Mouse (Mus musculus): ENCODE measurements around the gene Tmem260.
A peak's percentile ranks its signal among the peaks of the same experiment; 100 is the strongest.
"Not testable (repeated sequence)": the region's sequence is repeated elsewhere in the genome, so short reads cannot be mapped to it uniquely, and the experiment has no call there.

Gene Tmem260

DNA sequence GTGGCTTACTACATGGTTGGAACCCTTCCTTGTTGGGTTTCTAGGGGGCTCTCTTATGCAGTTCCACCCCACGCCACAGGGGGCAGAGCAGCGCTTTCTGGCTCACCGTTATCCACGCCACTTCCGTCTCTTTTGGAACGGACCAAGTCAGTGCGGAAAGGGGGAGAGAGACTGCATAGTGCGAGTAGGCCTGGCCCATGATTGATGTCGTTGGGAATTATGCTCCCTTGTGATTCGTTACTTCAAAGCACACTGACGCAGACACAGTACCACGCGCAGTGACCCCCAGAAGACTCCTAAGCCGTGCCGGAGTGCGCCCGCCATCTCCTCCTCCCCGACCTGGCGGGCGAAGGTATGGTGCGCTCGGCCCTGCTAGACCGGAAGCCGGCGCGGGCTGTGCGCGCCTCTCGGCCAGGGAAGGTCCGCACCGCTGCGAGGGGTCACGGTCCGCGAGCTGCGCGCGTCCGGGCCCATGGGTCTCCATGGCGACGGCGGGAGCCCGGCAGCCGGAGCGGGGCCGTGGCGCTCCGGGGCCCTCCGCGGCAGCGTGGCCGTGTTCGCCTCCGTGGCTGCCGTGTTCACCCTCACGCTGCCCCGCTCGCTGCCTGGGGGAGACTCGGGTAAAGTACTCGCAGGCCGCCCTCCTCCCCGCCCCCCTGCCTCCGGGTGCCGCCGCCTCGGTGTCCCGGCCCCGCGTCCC, at the start of gene Tmem260:
Tmem260 (plus strand) TSS at position 141 of the 700 bp plus-strand sequence.
- peak; percentile 77 to 90 for DNase-seq (ENCODE audit: low spot score in 2 of 2)

DNA sequence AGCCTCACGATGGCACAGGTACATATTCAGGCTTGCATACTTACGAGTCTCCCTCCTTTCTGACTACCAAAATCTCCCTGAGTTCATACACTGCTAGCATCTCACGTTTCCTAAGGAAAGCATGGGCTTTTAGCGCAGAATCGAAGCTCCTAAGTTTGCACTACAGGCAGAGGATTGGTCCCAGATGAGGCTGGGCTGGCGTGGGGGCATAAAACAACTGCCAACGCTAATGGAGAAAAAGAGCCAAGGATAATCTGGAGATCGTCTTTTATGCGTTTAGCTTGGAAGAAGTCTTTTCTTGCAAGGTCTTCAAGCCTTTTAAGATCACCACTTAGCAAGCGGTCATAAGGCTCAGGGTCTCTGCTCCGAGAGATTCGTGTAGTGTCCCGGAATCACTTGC, 39.8 kb upstream of the Tmem260 start:
- DNase-seq (ENCODE audit: low spot score in 2 of 2), result no peak

DNA sequence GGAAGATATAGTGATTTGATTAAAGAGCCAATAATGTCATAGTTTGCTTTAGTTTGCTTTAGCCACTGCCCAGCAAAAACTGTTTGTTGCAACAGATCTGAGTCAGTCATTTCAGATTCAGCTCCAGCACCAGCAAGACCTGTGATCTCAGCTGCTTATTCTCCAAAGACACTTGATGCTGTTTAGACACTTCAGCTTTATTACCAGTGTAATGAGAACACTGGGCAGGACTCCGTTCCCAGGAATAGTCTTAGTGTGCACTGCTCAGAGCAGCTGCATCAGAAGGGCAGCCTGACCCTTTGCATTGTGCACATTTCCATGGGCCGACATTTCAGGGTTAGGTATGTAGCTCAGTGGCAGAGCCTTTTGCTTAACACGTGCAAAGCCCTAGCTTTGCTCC, 28.9 kb upstream of the Tmem260 start:
- DNase-seq (ENCODE audit: low spot score in 2 of 2), result no peak

DNA sequence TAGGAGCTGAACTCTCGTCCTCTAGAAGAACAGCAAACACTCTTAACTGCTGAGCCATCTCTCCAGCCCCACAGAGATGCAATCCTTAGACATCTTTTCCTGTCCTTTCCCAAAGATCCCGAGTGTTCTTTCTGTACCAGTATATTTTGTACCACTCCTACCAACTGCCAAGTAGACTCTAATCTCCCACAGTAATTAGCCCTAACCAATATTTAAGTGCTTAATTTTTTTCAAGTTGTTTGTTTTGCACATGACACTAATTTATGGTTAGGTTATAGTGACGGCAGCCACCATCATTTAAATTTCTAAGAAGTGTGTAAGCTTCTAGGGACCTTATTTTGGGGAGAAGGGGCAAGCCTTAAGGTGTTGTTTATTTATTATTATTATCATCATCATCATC, 27.7 kb upstream of the Tmem260 start:
- no peak for DNase-seq (ENCODE audit: low spot score in 2 of 2)

DNA sequence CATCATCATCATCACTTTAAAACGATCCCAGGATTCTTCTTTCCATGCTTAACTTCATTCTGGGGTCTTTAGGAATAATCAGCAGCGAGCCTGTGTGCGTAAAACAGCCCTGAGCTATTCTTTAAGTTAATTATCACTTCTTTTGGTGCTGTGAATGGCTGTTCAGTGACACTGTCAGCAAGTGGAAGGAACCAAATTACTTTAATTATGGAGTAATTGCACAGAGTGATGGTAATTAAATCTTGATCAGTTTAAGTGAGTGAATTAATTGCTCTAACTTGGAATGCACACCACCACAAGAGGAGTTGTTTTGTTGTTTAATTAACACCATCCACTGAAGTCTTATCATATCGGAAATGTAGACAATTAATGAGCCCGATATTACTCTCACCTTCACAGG, 27.3 kb upstream of the Tmem260 start:
- DNase-seq (ENCODE audit: low spot score in 2 of 2), result no peak

DNA sequence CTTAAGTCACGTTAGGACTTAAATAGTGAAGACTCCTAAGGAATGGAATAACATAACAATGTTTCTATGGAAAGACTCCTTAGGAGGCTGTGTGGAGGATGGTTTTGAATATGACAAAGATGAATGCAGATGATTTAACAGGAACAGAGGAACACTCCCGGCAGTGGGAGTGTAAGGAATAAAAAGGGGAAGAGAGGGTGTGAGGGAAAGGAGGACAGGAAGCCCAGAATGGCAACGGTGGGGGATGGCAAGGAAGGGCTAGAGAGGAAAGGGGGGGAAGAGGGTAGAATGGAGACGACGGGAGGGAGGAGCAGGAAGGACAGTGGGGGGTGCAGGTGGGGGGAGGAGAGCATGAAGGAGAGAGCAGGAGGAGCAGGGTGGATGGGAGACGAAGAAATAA, 24.4 kb upstream of the Tmem260 start:
- DNase-seq (ENCODE audit: low spot score in 2 of 2), result no peak

DNA sequence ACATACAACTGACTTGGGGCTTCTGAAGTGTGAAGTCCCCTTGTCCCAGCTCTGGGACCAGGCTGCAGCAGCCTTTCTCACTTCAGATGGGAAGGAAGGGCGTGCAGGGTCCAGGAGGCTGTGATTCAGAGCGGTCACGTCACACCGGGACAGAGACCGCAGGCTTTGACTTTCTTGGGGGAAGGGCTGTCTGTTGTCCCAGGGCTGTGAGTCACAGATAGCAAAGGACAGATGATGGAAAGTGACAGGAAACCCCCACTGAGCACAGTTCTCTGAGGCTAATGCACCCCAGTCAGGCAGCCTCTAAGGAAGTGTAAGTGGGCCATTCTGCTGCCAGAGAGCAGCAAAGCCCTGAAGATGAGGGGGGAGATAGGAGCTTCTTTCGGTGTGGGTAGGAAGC, 23.9 kb upstream of the Tmem260 start:
- DNase-seq (ENCODE audit: low spot score in 2 of 2), result no peak

DNA sequence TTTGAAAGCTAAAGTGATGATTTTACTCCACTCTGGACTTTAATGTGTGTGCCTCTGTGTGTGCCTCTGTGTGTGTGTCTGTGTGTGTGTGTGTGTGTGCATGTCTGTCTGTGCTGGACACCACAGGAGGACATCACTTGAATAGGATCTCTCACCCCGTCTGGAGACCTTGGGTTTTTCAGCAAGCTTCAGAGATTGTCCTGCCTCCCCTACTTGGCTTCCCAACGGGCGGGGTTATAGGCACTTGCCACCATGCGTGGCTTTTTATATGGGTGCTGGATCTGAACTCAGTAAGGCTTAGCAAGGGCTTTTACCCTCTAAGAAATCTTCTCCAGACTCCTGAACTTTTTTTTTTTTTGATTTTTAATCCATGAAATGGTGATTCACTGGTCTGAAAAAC, 23.5 kb upstream of the Tmem260 start:
- no peak for DNase-seq (ENCODE audit: low spot score in 2 of 2)

DNA sequence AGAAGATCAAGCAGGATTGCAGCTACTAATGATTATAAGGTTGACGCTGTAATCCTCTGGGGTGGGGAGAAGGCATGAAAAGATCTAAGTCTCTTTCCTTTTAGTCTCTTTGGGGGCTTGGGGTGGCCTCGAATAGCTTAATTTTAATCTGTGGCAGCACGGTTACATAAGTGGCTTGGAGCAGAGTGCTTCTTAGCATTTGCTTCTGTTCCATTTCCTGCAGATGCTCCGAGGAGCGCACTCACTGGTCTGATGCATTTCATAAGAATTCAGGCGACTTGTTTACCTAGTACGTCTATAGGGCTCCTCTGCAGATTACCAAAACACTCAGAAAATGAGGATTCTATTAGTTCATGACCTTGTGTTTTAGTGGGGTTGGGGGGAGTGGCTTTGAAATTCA, 23.0 kb upstream of the Tmem260 start:
- no peak for DNase-seq (ENCODE audit: low spot score in 2 of 2)

DNA sequence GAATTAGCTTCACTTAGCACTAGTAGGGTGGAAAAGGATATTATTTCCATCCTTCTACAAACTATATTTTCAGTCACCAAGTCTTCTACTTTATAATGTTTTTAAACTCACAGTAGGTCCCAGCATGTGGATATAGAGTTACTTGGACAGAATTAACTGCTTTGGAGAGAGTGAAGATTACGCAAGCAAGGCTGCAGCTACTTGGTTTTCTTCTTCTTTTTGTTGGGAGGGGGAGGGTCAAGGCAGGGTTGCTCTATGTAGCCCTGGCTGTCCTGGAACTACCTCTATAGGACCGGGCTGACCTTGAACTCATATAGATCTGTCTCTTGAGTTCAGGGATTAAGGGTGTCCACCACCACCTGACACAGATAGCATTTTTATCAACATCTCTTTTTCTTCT, 13.9 kb upstream of the Tmem260 start:
- DNase-seq (ENCODE audit: low spot score in 2 of 2), result no peak

DNA sequence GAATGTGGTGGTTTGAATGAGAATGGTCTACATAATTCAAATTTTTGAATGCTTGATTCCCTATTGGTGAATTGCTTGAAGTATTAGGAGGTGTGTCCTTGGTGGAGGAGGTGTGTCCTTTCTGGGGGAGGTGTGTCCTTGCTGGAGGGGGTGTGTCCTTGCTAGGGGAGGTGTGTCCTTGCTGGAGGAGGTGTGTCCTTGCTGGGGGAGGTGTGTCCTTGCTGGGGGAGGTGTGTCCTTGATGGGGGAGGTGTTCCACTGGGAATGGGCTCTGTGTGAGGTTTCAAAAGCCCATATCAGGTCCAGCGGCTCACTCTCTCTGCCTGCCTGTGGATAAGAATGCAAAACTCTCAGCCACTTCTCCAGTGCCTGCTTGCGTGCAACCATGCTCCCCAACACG, 2.1 kb upstream of the Tmem260 start:
- DNase-seq (ENCODE audit: low spot score in 2 of 2), result no peak

DNA sequence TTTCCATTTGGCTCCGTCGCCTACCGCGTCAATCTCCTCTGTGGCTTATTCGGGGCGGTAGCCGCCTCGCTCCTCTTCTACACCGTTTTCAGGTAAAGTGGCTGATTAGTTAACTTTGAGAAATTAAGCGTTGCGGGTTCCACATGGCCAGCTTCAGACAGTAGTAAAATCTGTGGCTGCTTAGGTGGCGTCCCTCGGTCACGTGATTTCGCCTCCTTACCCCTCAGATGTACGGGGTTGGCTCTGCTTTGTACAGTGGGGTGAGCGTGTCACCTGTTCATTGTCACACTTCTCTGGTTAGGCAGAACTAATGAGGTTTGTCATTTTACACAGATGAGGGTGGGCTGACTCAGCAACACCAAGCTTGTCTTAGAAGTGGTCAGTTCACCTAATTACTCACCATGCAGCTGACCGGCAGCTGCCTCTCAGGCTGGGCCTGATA, 6.1 kb downstream of the Tmem260 start:
- no peak for DNase-seq (ENCODE audit: low spot score in 2 of 2)

DNA sequence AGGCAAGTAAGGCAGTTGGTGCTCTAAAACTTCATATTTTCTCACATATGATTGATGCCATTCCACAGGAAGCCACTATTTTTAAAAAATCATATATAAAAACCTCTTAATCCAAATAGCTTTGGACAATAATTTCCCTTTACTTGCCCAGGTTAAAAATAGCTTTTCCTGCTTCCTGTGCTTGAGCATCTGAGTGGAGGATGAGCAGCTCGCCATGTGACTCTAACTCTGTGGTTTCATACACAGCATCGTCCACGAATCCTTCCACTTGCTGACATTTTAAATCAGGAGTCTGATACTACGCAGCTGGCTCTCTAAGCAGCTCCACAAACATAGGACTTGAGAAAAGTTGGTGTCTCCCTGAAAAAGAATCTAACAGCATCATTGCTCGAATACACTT, 7.5 kb downstream of the Tmem260 start:
- no peak for DNase-seq (ENCODE audit: low spot score in 2 of 2)

DNA sequence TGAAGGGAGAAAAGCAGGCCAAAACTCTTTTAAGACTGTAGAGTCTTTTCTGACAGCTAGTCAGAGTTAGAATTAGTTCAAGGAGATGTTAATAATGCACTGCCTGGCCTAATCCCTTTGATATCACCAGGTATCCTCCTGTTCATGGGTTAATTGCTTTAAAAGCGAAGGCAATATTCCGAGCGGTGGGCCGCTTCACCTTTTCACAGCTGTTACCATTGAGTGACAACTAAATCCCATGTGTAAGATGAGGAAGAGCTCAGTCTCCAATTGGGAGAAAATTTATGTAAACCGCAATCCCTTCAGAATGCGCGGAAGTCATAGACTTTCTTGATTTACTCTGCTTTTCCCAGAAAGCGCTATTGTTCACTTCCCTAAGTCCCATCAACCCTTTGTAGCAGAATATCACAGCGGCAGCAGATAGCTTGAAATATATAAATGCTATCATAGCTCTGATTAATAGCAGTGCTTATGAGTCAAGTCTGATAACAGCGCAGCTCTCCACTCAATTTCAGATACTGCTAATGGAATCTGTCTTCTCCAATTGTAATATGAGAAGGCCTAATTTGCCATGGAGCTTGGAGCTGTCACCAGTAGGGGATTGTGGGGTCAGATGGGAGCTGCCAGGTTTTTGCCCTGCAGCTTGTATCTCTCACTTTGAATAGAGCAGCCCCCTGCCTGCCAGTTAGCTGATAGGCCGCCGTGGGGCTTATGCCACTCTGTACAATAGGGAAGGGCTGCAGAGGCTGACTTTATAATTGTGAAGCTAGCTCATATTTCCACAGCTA, 10.6 kb downstream of the Tmem260 start:
- DNase-seq (ENCODE audit: low spot score in 2 of 2), result no peak

DNA sequence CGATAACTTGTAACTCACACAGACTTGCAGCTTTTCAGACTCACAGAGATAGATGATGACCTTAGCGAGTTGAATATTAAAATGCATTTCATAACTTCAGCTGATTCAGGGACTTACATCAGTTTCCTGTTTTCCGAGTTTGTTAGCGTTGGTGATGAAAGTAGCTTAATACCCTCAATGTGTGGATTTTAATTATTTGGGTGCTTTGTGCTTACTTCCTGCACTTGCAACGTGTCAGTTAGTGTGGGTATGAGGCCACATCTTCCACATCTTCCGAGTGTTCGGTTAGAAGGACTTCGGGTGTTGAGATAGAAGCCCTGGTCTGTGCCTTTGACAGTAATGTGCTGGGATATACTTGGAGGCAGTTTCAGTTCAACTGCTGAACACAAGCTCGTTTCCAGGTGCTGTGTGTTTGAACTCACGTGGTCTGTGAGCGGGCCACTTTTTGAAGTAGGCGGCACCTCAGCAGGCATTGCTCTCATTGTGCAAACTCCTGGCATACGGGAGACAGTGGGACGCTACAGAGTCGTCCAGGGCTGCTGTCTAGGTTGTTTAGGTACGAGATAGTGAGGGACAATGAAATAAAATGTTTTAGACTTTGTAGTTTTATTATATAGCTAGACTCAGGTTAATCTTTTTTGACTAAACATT, 11.5 kb downstream of the Tmem260 start:
- no peak for DNase-seq (ENCODE audit: low spot score in 2 of 2)

DNA sequence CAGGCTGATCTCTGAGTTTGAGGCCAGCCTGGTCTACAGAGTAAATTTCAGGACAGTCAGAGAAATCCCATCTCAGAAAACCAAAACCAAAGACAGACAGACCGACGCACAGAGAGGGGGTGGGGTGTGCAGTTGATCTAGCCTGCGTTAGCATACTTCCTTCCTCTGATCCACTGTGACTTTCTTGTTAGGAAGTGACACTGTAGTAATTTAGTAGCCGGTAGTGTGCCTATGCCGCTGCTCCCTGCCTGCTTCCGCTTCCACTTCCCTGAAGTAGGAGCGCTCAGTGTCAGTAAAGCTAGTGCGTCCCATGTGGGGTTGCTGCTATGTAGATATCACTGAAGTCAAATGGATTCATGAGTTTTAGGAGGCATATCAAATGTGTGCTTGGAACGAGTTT, 13.0 kb downstream of the Tmem260 start:
- DNase-seq (ENCODE audit: low spot score in 2 of 2), result no peak

DNA sequence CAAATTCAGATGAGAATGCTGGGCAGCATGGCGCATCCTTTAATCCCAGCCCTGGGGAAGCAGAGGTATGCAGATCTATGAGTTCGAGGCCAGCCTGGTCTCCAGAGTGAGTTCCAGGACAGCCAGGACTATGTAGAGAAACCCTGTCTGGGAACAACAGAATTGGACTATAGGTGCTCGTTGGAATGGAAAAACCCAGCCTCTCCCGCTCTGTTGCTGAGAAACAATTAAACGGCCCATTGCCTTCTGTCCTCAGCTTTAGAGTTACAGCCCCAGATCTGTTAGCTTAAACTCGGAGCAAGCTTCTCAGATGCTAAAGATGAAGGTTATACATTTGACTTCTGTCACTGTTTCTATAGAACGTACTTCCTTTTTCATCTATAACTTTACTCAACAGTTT, 22.4 kb downstream of the Tmem260 start:
- DNase-seq (ENCODE audit: low spot score in 2 of 2), result no peak

DNA sequence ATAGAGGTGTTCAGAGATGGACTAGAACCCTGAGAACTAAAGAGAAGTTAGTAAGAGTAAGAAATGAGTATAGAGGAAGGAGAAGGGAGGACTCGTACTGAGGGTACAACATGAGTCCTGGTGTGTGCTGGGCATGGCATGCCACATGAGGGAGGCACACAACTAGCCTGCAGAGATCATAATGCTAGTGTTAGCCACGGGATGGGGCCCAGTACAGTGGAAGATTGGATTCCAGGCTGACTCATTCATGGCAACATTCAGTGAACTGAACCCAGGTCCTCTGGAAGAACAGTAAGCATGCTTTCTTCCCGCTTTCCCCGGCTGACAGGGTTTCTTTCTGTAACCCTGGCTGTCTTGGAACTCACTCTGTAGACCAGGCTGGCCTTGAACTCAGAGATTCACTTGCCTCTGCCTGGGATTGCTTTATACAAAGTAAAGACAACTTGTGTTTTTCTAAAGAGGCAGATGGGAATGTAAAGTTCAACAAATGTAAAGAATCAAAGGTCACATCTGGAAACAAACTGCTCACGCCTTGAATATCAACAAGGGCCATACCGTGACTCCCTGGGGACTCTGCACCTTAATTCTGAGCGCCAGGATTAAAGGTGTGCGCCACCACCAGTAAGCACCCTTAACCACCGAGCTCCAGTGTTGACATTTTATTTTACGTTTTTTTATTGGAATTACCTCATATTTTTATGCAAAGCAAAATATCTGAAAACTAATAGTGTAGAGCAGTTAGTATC, 25.0 kb downstream of the Tmem260 start:
- no peak for DNase-seq (ENCODE audit: low spot score in 2 of 2)

DNA sequence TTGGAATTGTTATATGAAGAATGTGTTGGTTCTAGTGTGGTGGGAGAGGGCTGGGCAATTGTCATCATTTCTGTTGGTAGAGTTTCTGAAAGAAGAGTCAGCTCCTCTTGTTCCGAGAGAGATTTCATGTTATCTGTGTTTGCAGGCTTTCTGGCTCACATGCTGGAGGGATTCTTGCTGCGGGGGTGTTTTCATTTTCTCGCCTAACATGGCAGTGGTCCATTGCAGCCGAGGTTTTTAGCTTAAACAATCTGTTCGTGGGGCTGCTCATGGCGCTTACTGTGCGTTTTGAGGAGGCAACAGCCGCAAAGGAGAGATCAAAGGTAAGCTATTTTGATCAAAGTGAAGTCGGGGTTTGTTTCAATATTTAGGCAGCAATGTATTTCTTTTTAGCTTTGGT, 26.3 kb downstream of the Tmem260 start:
- DNase-seq (ENCODE audit: low spot score in 2 of 2), result no peak

DNA sequence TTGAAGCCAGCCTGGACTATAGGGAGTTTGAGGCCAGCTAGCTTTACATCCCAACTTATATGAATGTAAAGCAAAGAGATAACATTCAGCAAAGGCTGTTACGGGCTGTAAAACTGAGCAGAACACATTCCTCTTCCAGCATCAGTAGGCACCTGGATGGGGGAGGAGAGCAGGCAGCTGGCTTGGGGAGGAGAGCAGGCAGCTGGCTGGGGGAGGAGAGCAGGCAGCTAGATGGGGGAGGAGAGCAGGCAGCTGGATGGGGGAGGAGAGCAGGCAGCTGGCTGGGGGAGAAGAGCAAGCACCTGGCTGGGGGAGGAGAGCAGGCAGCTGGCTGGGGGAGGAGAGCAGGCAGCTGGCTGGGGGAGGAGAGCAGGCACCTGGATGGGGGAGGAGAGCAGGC, 29.4 kb downstream of the Tmem260 start:
- no peak for DNase-seq (ENCODE audit: low spot score in 2 of 2)

DNA sequence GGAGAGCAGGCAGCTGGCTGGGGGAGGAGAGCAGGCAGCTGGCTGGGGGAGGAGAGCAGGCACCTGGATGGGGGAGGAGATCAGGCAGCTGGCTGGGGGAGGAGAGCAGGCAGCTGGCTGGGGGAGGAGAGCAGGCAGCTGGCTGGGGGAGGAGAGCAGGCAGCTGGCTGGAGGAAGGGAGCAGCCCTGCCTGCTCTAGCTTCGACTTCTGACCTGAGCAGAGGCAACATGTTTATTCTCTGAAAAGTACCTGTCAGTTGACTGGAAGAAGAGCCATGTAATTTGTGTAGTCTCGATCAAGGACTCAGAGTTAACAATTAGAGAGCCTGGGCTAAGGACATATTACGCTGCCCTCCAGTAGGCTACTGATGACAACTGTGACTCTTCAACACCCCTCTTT, 29.9 kb downstream of the Tmem260 start:
- DNase-seq (ENCODE audit: low spot score in 2 of 2), result not testable (repeated sequence)

DNA sequence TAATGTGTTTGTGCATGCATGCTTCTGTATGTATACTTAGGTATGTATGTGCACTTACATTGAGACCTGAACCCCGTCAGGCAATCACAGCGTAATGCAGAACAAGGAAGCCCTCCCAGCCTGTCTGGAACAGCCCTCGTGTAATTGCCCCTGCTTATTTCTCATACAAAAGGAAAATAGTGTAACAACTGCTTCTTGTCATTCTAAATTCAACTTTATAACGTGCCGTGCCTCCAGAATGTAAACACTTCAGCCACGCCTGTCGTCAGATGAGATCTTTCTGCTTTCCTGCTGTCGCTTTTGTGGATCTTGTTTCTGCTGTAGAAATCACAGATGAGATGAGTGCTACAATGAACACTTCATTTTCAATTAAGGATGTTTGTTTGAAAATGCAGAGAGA, 30.4 kb downstream of the Tmem260 start:
- no peak for DNase-seq (ENCODE audit: low spot score in 2 of 2)
